Mouse (Mus musculus) CD4-positive, CD25-positive, alpha-beta regulatory T cell (primary cell): ENCODE results near the gene Lce1k. TPM values are rescaled to one million over a fixed set of nuclear protein-coding genes. Genes with fewer than 3 reads are reported as not detected.

Source experiments
- polyA plus RNA-seq: library from polyadenylated mRNA; unstranded; fragments of 100-300 nt; shearing (Covaris generic); gene quantifications from one replicate; pipeline ENCODE4 v1.2.1, GENCODE M21; 2017

Gene Lce1k
- polyA plus RNA-seq: not detected

DNA sequence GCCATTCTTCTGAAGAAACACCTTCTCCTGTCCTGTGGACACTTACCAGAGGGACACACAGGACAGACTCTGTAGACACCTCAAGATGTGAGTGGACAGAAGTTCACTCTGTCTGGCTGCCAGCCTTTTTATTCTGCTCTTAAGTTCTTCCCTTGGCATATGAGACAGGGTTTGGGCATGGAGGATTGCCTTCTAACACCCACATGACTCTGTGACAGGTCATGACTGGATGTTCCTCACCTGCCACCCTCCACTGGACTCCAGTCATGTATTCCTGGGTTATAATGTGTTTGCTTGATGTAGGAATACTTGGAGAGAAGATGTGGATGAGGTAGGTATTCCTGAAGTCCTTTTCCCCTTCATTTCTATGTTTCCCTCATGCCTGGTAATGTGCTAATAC is at the start of gene Lce1k:
Gene Lce1k (minus strand): TSS at position 101 of the 400 bp plus-strand sequence.

DNA sequence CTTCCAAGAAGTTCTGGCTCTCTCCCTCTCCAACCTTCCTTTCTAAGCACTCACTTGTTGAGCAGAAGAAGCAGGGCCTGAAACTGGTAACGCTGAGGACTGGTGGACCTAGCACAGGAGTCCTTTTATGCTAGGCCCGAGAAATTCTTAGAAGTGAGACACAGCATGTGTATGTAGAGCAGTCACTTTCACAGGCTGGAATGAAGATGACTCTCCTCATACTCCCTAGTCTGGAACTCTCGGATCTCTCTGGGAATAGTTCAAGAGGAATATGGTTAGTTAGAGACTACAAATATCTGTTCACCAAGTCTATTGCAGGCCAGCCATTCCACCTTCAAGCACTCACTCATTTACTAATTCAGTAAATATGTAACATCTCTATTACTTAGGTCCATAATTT is 43.5 kb upstream of the Lce1k start, which contains the start of gene Lce1l:
Gene Lce1l (minus strand): TSS at position 101 of the 400 bp plus-strand sequence.

DNA sequence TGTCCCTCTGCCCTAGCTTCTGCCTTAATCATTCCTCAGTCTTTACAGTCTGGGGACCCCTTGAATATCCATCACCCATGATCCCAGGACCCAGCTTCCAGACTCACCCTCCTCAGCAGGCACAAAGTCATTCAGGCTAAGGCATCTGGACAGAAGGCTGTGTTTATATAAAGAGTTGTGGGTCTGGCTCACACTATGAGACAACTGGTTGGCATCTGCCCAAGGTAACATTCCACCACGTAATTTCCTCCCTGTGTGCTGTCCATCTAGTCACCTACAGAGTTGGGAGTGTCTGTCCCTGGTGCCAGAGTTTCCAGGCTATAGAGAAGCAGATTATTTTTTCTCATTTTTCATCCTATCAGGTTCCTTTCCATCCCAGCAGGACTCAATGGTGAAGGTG is 19.4 kb upstream of the Lce1k start, which contains the start of gene Kprp:
Gene Kprp (minus strand): TSS at position 140 of the 400 bp plus-strand sequence.

DNA sequence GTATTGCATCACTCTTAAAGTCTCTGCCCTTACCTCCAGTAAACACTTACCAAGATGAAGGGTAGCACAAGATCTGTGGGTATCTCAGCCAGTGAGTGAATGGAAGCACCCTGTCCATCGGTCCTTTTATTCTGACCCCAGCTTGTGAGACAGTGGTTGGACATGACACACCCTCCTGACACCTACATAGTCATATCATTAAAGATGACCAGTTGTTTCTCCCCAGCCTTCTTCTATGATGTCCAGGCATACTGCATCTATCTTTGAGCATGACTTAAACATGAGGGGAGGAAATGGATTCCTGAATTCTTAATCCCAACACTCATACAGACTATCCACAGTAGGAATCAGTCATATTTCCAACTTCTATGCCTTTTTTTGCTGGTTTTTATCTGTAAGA is 17.3 kb downstream of the Lce1k start, which contains the start of gene Lce1j:
Gene Lce1j (minus strand): TSS at position 101 of the 400 bp plus-strand sequence.

DNA sequence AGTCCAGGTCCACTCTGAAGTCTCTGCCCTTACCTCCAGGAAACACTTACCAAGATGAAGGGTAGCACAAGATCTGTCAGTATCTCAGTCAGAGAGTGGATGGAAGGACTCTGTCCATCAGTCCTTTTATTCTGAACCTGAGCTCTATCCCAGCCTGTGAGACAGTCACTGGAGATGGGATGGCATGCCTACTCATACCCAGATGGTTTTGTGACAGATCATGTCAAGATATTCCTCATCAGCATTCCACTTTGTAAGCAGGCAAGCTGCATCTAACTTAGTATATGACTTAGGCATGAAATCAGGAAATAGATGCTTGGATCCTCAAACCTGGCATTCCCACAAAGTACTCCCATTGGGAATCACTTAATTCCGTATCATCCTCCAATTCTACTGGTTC is 28.9 kb downstream of the Lce1k start, which contains the start of gene Lce1i:
Gene Lce1i (minus strand): TSS at position 101 of the 400 bp plus-strand sequence.

DNA sequence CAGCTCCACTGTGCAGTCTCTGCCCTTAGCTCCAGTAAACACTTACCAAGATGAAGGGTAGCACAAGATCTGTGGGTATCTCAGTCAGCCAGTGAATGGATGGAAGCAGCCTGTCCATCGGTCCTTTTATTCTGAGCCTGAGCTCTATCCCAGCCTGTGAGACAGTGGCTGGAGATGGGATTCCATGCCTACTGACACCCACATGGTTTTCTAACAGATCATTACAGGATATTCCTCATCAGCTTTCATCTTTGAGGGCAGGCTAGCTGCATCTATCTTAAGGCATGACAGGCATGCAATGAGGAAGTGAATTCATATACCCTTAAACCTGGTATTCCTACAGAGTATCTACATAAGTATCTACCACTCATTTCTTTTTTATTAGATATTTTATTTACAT is 42.7 kb downstream of the Lce1k start, which contains the start of gene Lce1h:
Gene Lce1h (minus strand): TSS at position 101 of the 400 bp plus-strand sequence.

Other genes with a start within 250 kb of the Lce1k start
- not detected for gene Ivl, start 234.2 kb downstream of the Lce1k start, polyA plus RNA-seq
- not detected for gene Smcp, start 218.9 kb downstream of the Lce1k start, polyA plus RNA-seq
- not detected for gene 2210017I01Rik, start 200.4 kb downstream of the Lce1k start, polyA plus RNA-seq
- gene Lce6a, start 186.2 kb downstream of the Lce1k start, polyA plus RNA-seq: not detected
- not detected for gene Lce1a1, start 159.6 kb downstream of the Lce1k start, polyA plus RNA-seq
- gene Lce1b, start 151.0 kb downstream of the Lce1k start, polyA plus RNA-seq: not detected
- gene Lce1a2, start 137.6 kb downstream of the Lce1k start, polyA plus RNA-seq: not detected
- gene Lce1c, start 128.6 kb downstream of the Lce1k start, polyA plus RNA-seq: not detected
- gene Lce1d, start 120.7 kb downstream of the Lce1k start, polyA plus RNA-seq: not detected
- not detected for gene Lce1e, start 98.8 kb downstream of the Lce1k start, polyA plus RNA-seq
- not detected for gene Lce1f, start 87.5 kb downstream of the Lce1k start, polyA plus RNA-seq
- not detected for gene Gm38119, start 68.8 kb downstream of the Lce1k start, polyA plus RNA-seq
- not detected for gene Lce1g, start 55.6 kb downstream of the Lce1k start, polyA plus RNA-seq
- gene Lce1h, start 42.8 kb downstream of the Lce1k start, polyA plus RNA-seq: not detected
- not detected for gene Lce1i, start 29.0 kb downstream of the Lce1k start, polyA plus RNA-seq
- not detected for gene Lce1j, start 17.4 kb downstream of the Lce1k start, polyA plus RNA-seq
- gene Kprp, start 19.4 kb upstream of the Lce1k start, polyA plus RNA-seq: not detected
- gene Lce1l, start 43.4 kb upstream of the Lce1k start, polyA plus RNA-seq: not detected
- not detected for gene 2310050C09Rik, start 62.3 kb upstream of the Lce1k start, polyA plus RNA-seq
- gene Lce3a, start 118.3 kb upstream of the Lce1k start, polyA plus RNA-seq: not detected
- gene Lce3b, start 125.1 kb upstream of the Lce1k start, polyA plus RNA-seq: not detected
- not detected for gene Lce3c, start 136.6 kb upstream of the Lce1k start, polyA plus RNA-seq
- gene Lce3d, start 149.5 kb upstream of the Lce1k start, polyA plus RNA-seq: not detected
- not detected for gene Lce3e, start 159.2 kb upstream of the Lce1k start, polyA plus RNA-seq
- gene Lce3f, start 184.3 kb upstream of the Lce1k start, polyA plus RNA-seq: not detected
- gene Crct1, start 207.8 kb upstream of the Lce1k start, polyA plus RNA-seq: not detected
- not detected for gene Lce1m, start 211.2 kb upstream of the Lce1k start, polyA plus RNA-seq